Mouse (Mus musculus) forebrain, embryonic 10.5 days (tissue): ENCODE data around the gene Lrrc74b. TPM values are rescaled to one million over a fixed set of nuclear protein-coding genes. Genes with fewer than 3 reads are reported as not detected.
"Not testable (repeated sequence)": the region's sequence is repeated elsewhere in the genome, so short reads cannot be mapped to it uniquely, and the experiment has no call there.

Experiments used
- DNase-seq: peaks from one replicate; pipeline ENCODE4 v3.0.0-alpha.2; 2017; ENCODE audit warnings: low spot score; ENCODE audit errors: extremely low spot score
- H3K27ac ChIP-seq: fragments of 300-500 bp; sonication (generic); 2 replicates; pipeline ENCODE4 v1.5.1; 2016; ENCODE audit warnings: mild to moderate bottlenecking
- H3K27me3 ChIP-seq: fragments of 300-500 bp; sonication (generic); 2 replicates; pipeline ENCODE4 v1.6.1; 2016; ENCODE audit warnings: mild to moderate bottlenecking; ENCODE audit not compliant: poor library complexity, severe bottlenecking
- H3K36me3 ChIP-seq: fragments of 300-500 bp; sonication (generic); replicated peaks from 2 replicates; pipeline ENCODE4 v1.6.1; 2016; ENCODE audit warnings: mild to moderate bottlenecking, moderate library complexity
- H3K4me1 ChIP-seq: fragments of 300-500 bp; sonication (generic); 2 replicates; pipeline ENCODE4 v1.6.1; 2016
- H3K4me3 ChIP-seq: fragments of 300-500 bp; sonication (generic); 2 replicates; pipeline ENCODE4 v1.5.1; 2016; ENCODE audit warnings: mild to moderate bottlenecking, moderate library complexity
- H3K9me3 ChIP-seq: fragments of 300-500 bp; sonication (generic); 2 replicates; pipeline ENCODE4 v1.6.1; 2016; ENCODE audit warnings: mild to moderate bottlenecking, moderate library complexity
- WGBS: fragments of 180-500 bp; shearing (Covaris S2); methylation state at CpG from one replicate; pipeline ENCODE4 v1.1.7; 2016; 5-methylcytosine and 5-hydroxymethylcytosine counted together
- polyA plus RNA-seq: library from polyadenylated mRNA; unstranded; fragments of >200 nt; fragmentation: Nextera tagmentation; extraction: Ambion mirVana; gene quantifications from 2 replicates; pipeline ENCODE4 v1.2.1, GENCODE M21; 2016

Lrrc74b gene
- polyA plus RNA-seq, 1 experiment from 2014 or later, result 0.51 TPM

DNA sequence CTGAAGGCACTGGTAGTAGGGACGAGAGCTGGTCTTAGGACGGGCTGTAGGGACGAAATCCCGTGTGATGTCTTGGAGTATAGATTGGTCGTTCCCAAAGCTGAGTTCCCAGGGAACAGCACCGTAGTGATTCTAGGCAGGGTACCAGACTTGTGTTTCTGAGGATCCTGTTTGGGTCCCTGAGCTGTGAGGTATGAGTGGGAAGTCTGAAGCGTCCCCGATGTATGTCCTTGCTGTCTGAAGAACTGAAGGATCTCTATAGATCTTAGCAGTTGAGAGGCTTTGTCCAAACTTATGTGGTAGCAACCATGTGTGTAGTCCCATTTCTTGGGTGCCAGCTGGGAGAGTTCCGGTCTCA lies 51.8 kb downstream of the Lrrc74b start:
- H3K27me3 ChIP-seq, result no peaks in the 10 kb centered on the region
- H3K36me3 ChIP-seq, result peaks cover 33% of the 10 kb centered on the region
- no peak for DNase-seq
- peaks cover 15% of the 10 kb centered on the region for H3K4me1 ChIP-seq
- H3K27ac ChIP-seq, result peak overlapping the region; percentile 92
- 15% methylated on average over 9 of the region's 9 CpGs for WGBS
- H3K9me3 ChIP-seq, result no peaks in the 10 kb centered on the region
- peak overlapping the region; percentile 68 for H3K4me3 ChIP-seq

DNA sequence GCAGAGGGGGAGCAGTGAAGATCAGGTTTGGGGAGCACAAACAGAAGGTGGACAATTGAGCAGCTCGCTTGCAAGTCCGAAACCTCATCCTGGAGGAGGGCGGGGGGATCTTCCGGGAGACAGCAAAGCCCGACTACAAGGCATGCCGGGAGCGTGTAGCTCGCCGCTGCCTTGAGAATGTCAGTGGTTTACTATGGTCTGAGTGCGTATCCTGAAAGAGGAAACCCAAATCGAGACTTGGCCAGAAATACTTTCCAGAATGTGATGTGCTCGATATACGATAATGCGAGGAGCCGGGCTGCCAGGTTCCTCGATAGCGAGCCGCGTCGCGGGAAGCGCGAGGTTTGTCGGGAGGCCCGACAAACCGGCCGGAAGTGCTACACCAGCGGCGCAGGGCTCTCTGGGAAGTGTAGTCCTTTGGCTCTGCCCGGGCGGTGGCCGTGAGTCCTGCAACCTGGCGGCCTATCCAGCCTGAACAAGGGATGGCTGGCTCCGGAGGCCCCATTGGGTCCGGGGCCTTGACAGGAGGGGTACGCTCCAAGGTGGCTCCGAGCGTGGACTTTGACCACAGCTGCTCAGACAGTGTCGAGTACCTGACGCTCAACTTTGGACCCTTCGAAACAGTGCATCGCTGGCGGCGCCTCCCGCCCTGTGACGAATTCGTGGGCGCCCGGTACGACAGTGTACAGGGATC lies 52.4 kb downstream of the Lrrc74b start, which contains the start of gene Lztr1:
Gene Lztr1 (plus strand): TSS at position 143 of the 694 bp plus-strand sequence.
- peak; percentile 90 for DNase-seq
- Histone ChIP-seq H3K36me3 (peaks cover 28% of the 10 kb centered on the region), H3K4me3 (peak within 1 kb of the TSS; percentile 68), H3K27ac (peak within 1 kb of the TSS; percentile 92), H3K27me3 (no peaks in the 10 kb centered on the region), H3K4me1 (peaks cover 15% of the 10 kb centered on the region), H3K9me3 (no peaks in the 10 kb centered on the region)
- WGBS, result under 1% methylated on average over 50 of the region's 50 CpGs

DNA sequence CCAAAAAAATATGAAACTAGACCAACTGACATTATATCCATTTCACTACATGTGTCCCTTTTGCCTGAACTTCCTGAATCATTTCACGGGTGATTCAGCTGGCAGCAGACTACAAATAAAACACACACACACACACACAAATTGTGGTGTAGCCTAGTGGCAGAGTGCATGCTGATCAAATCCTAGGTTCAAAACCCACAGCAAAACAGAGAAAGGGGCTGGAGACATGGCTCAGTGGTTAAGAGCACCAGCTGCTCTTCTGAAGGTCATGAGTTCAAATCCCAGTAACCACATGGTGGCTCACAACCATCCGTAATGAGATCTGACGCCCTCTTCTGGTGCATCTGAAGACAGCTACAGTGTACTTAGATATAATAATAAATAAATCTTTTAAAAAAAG lies 53.0 kb downstream of the Lrrc74b start:
- WGBS, result 32% methylated on average over 3 of the region's 3 CpGs
- Histone ChIP-seq H3K4me3 (peak overlapping the region; percentile 68), H3K4me1 (peaks cover 15% of the 10 kb centered on the region), H3K36me3 (peaks cover 21% of the 10 kb centered on the region), H3K27ac (peak overlapping the region; percentile 92)
- H3K27me3 ChIP-seq, DNase-seq, H3K9me3 ChIP-seq: not testable (repeated sequence)

DNA sequence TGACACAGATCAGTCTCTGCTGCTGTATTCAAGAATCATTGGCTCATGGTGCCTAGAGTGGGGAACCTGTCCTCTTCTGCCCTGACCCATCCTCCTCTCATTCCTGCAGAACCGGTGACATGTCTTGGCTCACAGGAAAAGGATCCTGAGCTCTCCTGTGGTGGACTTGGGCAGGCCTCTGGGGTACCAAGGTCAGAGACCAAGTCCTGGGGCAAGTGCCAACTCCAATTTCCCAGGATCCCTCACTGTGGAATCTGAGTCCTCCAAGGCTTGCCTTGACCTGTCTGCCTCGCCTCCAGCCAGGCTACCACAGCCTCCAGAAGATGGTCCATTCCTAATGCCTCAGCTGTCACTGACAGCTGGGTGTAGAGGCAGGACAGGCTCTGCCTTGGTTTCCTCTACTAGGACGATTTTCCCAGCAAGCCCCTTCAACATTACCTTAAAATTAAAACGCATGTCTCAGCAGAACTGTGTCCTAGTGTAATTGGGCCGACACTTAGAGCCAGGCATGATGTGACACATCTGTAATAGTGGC lies 54.0 kb downstream of the Lrrc74b start:
- no peaks in the 10 kb centered on the region for H3K27me3 ChIP-seq
- peaks cover 12% of the 10 kb centered on the region for H3K36me3 ChIP-seq
- no peak overlapping the region for H3K4me3 ChIP-seq
- no peaks in the 10 kb centered on the region for H3K9me3 ChIP-seq
- no peak for DNase-seq
- peaks cover 15% of the 10 kb centered on the region for H3K4me1 ChIP-seq
- 84% methylated on average over 5 of the region's 5 CpGs for WGBS
- no peak overlapping the region for H3K27ac ChIP-seq

DNA sequence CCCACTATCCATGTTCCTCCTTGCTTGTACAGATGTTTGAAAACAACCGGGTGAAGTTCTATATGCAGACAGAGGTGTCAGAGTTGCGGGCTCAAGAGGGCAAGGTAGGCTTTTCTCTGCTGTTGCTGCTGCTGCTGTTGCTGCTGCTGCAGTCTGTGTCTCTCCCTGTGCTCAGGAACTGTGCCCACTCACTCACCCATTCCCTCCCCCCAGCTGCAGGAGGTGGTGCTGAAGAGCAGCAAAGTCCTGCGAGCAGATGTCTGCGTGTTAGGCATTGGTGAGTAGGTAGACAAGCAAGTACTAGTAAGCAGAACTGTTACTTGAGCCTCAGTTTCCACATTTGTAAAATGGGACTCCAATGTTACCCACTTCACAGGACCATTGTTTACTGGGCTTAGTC lies 58.4 kb downstream of the Lrrc74b start:
- H3K4me1 ChIP-seq, result peaks cover 17% of the 10 kb centered on the region
- H3K4me3 ChIP-seq, result no peak overlapping the region
- H3K27me3 ChIP-seq, result no peaks in the 10 kb centered on the region
- no peaks in the 10 kb centered on the region for H3K9me3 ChIP-seq
- H3K27ac ChIP-seq, result no peak overlapping the region
- DNase-seq, result no peak
- no peaks in the 10 kb centered on the region for H3K36me3 ChIP-seq
- 82% methylated on average over 4 of the region's 4 CpGs for WGBS

DNA sequence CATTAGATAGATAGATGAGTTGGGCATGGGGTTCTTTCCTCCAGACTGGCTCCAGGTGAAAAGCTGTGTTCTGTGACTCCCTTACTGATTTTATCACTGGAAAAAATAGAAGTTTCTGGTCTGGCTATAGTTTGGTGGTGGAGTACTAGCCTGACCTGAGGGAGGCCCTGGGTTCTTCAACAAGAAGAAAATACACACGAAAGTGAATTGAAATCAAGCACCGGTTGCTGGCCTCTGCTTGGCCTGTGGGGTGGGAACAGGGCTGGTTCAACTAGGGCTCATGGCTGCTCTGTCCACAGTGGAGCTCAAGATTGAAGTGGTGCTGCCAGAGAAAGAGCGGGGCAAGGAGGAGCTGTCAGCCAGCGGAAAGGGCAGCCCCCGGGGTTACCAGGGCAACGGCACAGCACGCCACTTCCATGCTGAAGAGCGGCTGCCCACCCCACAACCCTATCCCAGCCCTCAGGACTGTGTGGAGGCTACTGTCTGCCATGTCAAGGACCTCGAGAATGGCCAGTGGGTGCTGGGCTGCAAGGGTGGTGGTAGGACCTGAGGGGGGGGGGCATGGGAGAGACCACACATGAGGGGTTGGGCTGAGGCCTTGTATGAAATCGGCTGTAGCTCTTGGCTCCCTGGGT lies 61.7 kb downstream of the Lrrc74b start:
- DNase-seq, result peak; percentile 72
- Histone ChIP-seq H3K36me3 (no peaks in the 10 kb centered on the region), H3K4me1 (peaks cover 25% of the 10 kb centered on the region), H3K4me3 (peak overlapping the region; percentile 27), H3K27ac (peak overlapping the region; percentile 66), H3K9me3 (no peaks in the 10 kb centered on the region), H3K27me3 (no peaks in the 10 kb centered on the region)
- 21% methylated on average over 10 of the region's 10 CpGs for WGBS

DNA sequence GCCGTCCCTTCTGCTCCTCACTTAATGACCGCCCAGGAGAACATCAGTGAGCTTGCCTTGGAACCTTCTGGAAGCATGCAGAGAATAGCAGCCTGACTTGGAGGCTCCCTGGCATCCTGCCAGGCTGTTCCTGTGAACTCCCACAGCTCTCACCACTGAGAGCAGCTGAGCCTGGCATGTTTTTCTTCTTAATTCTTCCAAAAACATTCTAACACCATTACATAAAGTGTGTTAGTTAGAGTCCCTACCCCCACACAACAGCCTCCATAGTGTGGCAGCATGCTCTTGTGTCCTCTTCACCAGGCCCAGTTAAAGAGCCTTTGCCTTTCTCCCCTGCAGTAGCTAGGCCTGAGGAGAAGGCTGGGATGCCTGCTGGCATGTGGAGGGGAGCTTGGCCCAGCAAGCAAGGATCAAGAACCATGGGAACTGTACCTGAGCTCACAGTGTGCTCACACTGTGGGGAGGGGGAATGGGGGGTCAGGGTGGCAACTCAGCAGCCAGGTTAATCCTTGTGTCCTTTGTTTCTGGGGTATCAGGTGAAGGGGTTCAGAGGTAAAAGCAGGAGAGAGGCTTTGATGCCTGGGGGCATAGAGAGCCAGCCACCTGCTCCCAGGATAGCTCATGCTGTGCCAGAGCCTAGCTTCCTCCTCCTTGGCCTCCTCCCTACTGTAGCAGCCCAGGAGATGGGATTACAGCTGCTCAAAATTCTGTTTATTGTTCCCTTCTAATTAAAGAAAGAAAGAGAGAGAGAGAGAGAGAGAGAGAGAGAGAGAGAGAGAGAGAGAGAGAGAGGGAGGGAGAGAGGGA lies 64.3 kb downstream of the Lrrc74b start:
- H3K4me3 ChIP-seq, result no peak overlapping the region
- H3K9me3 ChIP-seq, result no peaks in the 10 kb centered on the region
- no peak for DNase-seq
- H3K27me3 ChIP-seq, result peaks cover 5% of the 10 kb centered on the region
- peak overlapping the region; percentile 12 for H3K27ac ChIP-seq
- no peaks in the 10 kb centered on the region for H3K36me3 ChIP-seq
- peaks cover 25% of the 10 kb centered on the region for H3K4me1 ChIP-seq
- WGBS, result 83% methylated on average over 2 of the region's 2 CpGs

Other genes starting within 250 kb of the Lrrc74b start
- 0.15 and 0.20 TPM in 2 replicates for gene Serpind1, start 229.9 kb downstream of the Lrrc74b start, polyA plus RNA-seq
- gene Snap29, start 155.3 kb downstream of the Lrrc74b start, polyA plus RNA-seq, result 11.5 and 12.0 TPM in 2 replicates
- gene Pi4ka, start 154.9 kb downstream of the Lrrc74b start, polyA plus RNA-seq, result 38.6 and 39.2 TPM in 2 replicates
- 72.9 and 73.4 TPM in 2 replicates for gene Crkl, start 109.3 kb downstream of the Lrrc74b start, polyA plus RNA-seq
- 1.3 and 2.8 TPM in 2 replicates for gene Aifm3, start 71.6 kb downstream of the Lrrc74b start, polyA plus RNA-seq
- 78.1 and 92.3 TPM in 2 replicates for gene Lztr1, start 52.6 kb downstream of the Lrrc74b start, polyA plus RNA-seq
- gene Thap7, start 30.1 kb downstream of the Lrrc74b start, polyA plus RNA-seq, result 51.7 and 53.4 TPM in 2 replicates
- 0.46 and 0.62 TPM in 2 replicates for gene P2rx6, start 638 bp upstream of the Lrrc74b start, polyA plus RNA-seq
- gene Slc7a4, start 22.0 kb upstream of the Lrrc74b start, polyA plus RNA-seq, result 2.2 and 2.7 TPM in 2 replicates
- 65.6 and 66.6 TPM in 2 replicates for gene Smpd4, start 58.1 kb upstream of the Lrrc74b start, polyA plus RNA-seq
- gene Ccdc74a, start 85.2 kb upstream of the Lrrc74b start, polyA plus RNA-seq, result 7.0 and 7.1 TPM in 2 replicates
- gene Med15, start 171.6 kb upstream of the Lrrc74b start, polyA plus RNA-seq, result 47.4 and 47.5 TPM in 2 replicates
- gene Klhl22, start 198.4 kb upstream of the Lrrc74b start, polyA plus RNA-seq, result 55.4 and 59.1 TPM in 2 replicates
- gene Scarf2, start 236.0 kb upstream of the Lrrc74b start, polyA plus RNA-seq, result 4.0 and 4.1 TPM in 2 replicates